Mouse (Mus musculus) embryonic fibroblast, embryonic 13.5 days (primary cell): ENCODE data around the gene Med20.

ENCODE experiments used
- CTCF ChIP-seq: IDR thresholded peaks from 2 replicates; pipeline ENCODE4 v1.5.1; 2011; ENCODE audit warnings: mild to moderate bottlenecking, control low read depth, low read length, moderate library complexity, borderline replicate concordance; ENCODE audit not compliant: insufficient read depth
- POLR2A ChIP-seq: IDR thresholded peaks from 2 replicates; pipeline ENCODE4 v1.6.1; 2011; ENCODE audit warnings: low read depth, mild to moderate bottlenecking, control low read depth, low read length, moderate library complexity

GRCm38 (mm10) chr17:47609182-47609581, 2.2 kb upstream of the Med20 start:
- no peak for TF ChIP-seq POLR2A
- TF ChIP-seq CTCF: no peak
